Mouse (Mus musculus): Measurements from ENCODE around the gene Btn2a2.

GRCm38 (mm10) chr13:23483153-23483552 is 5.5 kb downstream of the Btn2a2 start:
- TF ChIP-seq CTCF (IDR thresholded peaks at IDR 0.05) = no peak
- TF ChIP-seq EP300 (IDR thresholded peaks at IDR 0.05) = no peak
